10 mouse cellular contexts compared by ENCODE assay signal in genomic region chr14:117951686-117952085, GRCm38 (mm10).
DNase-seq lines count a peak whose midpoint lies in the region; ATAC-seq and TF ChIP-seq lines count a peak whose summit lies in the region.
"Had no signal": no experiment of that assay in that cellular context is flagged by ENCODE, and none has a peak within 500 bp of the region (broad histone marks: within the 10 kb centered on the region; RNA-seq: fewer than 3 reads in every experiment).

No protein-coding gene starts in this region.

- TF ChIP-seq CTCF in left cerebral cortex, adult 2 months (IDR thresholded peaks at IDR 0.05) = peak; percentile 47

- no peak overlapping the region for H3K27ac ChIP-seq in left cerebral cortex, adult 2 months

- ATAC-seq in frontal cortex, adult (ENCODE audit: low TSS enrichment) = peak; percentile 88

- intact Hi-C loops in left cerebral cortex, adult 2 months (cut with DNase I) = no loop called here
- intact Hi-C loops in left cerebral cortex, postnatal 10 days (cut with DNase I) = no loop called here

- DNase-seq in frontal cortex, postnatal 10 days (ENCODE audit: low spot score in 2 of 2) = no peak
- no peak for DNase-seq in left cerebral cortex, adult 2 months (ENCODE audit: extremely low spot score in 1 of 2, low spot score in 2 of 2)
- DNase-seq in left cerebral cortex, postnatal 10 days (ENCODE audit: extremely low spot score in 1 of 2, low spot score in 2 of 2) = no peak
- DNase-seq in embryo, embryonic 11 days = peak; percentile 51
- peak; percentile 14 for DNase-seq in lung, postnatal 36 days
- no peak for DNase-seq in urinary bladder, postnatal 36 days (ENCODE audit: low spot score in 2 of 2)
- DNase-seq in frontal cortex, postnatal 14 days (ENCODE audit: low spot score in 2 of 2) = no peak
- DNase-seq: right cerebral cortex, postnatal 4 days; thymus, postnatal 25 days had no signal

- peak overlapping the region; percentile 7; the same call in 1 of the 2 replicates for H3K4me3 ChIP-seq in left cerebral cortex, adult 2 months

Comparison
In these comparisons a context has a peak if more than half of its experiments do, and no peak if none do; other contexts are left out.
1. DNase-seq: peak in embryo, embryonic 11 days (single experiment) and lung, postnatal 36 days (single experiment); none in frontal cortex, postnatal 10 days (0 of 2), left cerebral cortex, adult 2 months (0 of 2), left cerebral cortex, postnatal 10 days (0 of 2), urinary bladder, postnatal 36 days (0 of 2) and frontal cortex, postnatal 14 days (0 of 2).